Mouse (Mus musculus) E14TG2a.4 (cell line): ENCODE results near the gene Aox3.

Experiments used
- CTCF ChIP-seq: conservative IDR thresholded peaks from 2 replicates; pipeline ENCODE4 v1.5.1; 2014; ENCODE audit warnings: low read length
- NANOG ChIP-seq: IDR thresholded peaks from 2 replicates; pipeline ENCODE4 v1.6.1; 2014; ENCODE audit warnings: borderline replicate concordance, low read length, mixed read lengths
- POU5F1 ChIP-seq: IDR thresholded peaks from 2 replicates; pipeline ENCODE4 v1.6.1; 2014; ENCODE audit warnings: low read length, borderline replicate concordance

DNA sequence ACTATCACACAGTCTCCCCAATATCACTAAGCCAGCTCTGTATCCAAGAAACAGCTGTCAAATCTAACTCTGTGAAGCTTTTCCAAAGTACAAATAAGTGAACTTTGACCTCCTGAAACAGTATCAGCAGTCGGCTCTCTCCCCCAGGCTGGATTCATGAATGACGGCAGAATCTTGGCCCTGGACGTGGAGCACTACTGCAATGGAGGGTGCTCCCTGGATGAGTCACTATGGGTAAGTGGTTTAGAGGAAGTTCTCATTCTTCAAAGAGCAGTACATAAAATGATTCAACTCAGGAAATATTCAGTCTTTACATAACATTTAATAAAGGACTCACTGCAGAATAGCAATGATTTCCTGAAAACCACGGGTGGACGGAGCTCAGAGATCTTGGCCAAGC, 31.6 kb upstream of the Aox3 start:
- TF ChIP-seq CTCF, result no peak
- no peak for TF ChIP-seq POU5F1
- TF ChIP-seq NANOG, result no peak
